Mouse (Mus musculus) c-Kit-negative CD71-positive TER-119-positive erythroid progenitor cells, embryonic 14.5 days (primary cell): Measurements from ENCODE around the gene Tspan15.

ENCODE experiments used
- DNase-seq: peaks from one replicate; pipeline ENCODE4 v3.0.0-alpha.2; 2013; ENCODE audit warnings: low read depth, low spot score

The Tspan15 gene

DNA sequence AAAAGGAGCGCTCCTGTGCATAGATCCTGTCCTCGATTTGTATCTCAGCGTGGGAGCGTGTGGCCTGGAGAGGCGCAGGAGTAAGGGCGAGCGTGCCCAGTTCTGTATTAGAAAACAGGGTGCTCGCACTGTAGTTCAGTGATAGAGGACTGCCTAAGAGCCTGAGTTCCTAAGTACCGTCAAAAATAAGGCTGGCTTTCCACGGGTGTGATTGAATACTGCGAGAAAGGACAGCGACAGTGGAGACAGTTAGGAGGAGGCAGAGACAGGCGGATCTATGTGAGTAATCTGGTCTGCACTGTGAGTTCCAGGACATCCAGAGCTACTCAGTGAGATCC lies 313 bp upstream of the Tspan15 start:
- no peak for DNase-seq

DNA sequence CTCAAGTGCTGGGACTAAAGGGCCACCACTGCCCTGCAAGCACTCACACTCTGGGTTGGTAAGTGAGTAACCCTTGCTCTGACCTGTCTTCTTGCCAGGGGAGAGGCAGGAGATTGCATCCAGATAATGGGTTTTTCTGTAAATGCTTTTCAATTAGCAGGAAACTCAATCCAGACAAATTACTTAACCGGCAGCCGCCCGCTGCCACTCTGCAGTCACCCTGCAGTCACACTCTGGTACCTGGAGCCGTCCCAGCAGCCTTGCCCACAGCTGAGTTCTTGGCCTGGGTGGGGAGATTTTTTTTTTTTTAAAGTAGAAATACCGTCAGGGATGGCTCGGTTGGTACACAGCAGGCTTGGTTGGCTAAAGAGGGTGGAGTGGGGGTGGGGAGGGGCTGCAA lies 2.9 kb downstream of the Tspan15 start:
- DNase-seq = no peak

- no peak for DNase-seq
Measured at GRCm38 (mm10) chr10:62225839-62226238, 5.2 kb downstream of the Tspan15 start.

GRCm38 (mm10) chr10:62224231-62224630 lies 6.8 kb downstream of the Tspan15 start:
- no peak for DNase-seq

DNA sequence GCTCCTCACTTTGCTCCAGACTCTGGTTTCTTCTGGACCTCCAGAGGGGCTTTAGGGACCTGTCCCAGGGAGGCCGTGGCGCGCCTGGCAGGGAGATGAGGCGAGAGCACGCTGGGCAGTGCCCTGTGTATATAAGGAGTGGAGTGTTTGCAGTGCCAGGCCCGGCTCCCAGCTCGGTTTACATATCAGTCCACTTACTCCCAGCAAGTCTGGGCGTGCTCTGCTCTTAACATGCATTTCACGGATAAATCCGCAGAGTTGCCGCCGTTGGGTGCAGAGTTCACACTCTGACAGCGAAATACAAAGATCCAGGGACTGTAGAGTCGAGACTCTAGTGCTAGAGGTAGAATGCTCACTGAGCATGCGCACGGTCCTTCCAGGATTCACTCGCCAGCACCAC lies 8.3 kb downstream of the Tspan15 start:
- no peak for DNase-seq

- no peak for DNase-seq
Measured at GRCm38 (mm10) chr10:62221647-62222046, 9.4 kb downstream of the Tspan15 start.

DNA sequence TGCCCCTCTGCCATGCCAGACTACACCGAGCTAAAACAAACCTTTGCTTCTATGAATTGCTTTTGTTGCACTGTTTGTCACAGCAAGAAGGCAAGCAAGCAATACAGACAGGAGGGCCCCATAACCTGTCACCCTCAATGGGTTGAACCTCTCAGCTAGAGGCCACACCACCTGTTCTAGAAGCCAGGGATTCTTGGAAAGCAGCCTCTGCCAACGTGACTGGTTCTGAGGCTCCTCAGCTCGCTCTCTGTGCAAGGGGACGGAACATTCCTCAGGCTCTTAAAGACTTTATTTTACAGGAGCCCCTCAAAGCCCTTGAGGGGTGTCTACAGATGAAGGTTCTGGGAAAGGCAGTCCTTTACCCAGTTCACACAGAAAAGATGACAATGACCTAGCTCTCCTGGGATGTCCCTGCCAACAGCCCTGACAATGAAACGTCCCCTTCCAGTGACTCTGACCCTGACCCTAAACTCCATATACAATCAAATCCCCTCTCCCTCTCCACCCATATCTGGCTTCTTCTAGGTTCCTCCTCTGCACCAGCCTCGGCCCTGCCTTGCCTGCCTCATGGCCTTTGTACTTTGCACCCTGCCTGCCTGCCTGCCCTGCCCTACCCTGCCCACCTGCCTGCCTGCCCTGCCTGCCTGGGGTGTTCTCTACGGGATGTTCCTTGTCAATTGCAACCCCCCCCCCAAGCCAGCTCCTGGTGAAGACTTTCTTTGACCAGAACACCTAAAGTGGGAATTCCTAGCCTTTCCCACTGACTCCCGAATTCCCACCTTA lies 10.1 kb downstream of the Tspan15 start:
- no peak for DNase-seq

GRCm38 (mm10) chr10:62218789-62219172 lies 12.3 kb downstream of the Tspan15 start:
- DNase-seq = no peak

GRCm38 (mm10) chr10:62218044-62218788 lies 12.8 kb downstream of the Tspan15 start:
- no peak for DNase-seq

DNA sequence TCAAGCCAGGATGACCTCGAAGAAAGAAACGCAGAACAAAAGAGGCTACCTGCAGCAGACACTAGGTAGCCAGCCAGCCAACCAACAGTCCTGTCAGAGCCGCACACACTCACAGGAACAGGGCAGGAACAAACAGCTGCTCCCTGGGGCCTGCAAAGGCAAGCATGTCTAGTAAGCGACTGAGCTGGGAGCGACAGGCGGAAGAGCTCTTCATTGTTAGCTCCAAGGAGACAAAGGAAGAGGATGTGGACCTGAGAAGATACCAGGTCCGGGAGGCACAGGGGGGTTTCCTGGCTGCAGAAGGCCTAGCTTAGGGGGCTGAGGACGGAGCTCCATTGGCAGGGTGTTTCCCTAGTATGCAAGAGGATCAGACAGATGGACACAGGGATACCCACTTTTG lies 13.9 kb downstream of the Tspan15 start:
- DNase-seq = no peak

DNA sequence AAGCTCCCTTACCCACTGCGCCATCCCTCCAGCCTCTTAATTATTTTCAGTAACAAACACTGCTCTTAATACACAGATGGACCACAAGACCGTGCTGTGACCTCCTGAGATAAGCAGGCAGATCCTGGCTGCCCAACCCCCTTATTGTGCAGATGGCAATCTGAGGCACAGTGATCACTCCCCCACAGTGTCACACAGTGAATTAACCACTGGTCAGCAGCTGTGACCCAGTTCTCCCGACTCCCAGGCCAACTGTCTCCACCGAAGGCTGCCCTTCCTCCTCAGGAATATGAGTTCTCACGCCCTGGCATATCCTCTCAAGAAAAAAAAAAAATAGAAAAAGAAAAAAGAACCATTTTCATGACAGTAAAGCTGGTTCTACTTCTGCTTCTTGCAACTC lies 14.5 kb downstream of the Tspan15 start:
- no peak for DNase-seq

- no peak for DNase-seq
Measured at GRCm38 (mm10) chr10:62215633-62216032, 15.4 kb downstream of the Tspan15 start.

GRCm38 (mm10) chr10:62215169-62215616 lies 15.9 kb downstream of the Tspan15 start:
- DNase-seq = no peak

DNA sequence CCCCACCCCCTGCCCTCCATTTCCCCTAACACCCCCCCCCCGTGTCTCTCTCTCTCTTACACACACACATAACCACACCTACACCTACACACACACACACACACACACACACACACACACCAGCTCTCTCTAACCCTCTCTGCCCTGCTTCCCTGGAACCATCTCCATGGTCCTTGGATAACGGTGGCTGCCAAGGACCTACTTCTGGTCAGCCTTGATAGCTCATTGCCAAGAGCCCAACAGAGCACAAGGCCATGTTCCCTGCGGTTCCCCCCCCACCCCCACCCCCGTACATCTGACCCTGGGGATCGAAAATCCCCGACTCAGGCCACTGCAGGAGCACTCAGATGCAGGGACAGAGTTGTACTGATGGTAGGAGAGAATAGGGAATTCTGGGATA lies 19.7 kb downstream of the Tspan15 start:
- DNase-seq = no peak

- no peak for DNase-seq
Measured at GRCm38 (mm10) chr10:62208241-62208896, 22.7 kb downstream of the Tspan15 start.

DNA sequence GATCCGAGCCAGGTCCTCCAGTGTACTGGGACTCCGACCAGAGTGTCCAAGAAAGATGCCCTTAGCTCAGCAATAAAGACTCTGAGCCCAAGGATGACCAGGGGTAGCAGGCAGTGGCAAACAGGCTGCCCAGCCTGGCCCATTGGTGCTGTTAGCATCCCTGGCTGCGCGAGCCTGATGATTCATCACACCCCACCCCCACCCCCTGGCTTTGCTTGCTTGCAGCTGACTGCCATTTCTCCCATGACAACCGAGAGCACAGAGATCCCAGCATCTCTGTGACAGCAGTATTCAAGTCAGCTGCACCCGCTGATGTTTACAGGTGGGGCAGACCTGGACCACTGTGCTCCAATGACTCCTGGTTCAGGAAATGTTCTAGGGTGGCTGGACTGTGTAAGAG lies 28.5 kb downstream of the Tspan15 start:
- DNase-seq = no peak

DNA sequence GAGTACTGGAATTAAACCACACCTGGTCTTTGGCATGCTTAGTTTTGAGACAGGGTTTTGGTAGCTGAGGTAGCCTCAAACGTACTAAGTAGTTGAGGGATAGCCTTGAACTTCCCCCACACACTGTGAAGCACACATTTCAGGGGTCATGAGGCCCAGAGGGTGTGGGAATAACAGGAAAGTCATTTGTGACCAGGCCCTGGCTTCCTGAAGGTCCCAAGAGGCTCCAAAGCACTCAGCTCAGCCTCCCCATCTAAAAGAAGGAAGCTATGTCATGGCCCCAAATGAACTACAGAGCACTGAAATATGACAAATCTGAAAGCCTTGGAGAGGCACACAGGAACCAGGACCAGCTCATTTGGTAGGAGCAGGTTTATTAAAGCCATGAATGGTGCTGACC lies 32.2 kb downstream of the Tspan15 start:
- DNase-seq = no peak

- DNase-seq = no peak
Measured at GRCm38 (mm10) chr10:62197403-62197802, 33.6 kb downstream of the Tspan15 start.

DNA sequence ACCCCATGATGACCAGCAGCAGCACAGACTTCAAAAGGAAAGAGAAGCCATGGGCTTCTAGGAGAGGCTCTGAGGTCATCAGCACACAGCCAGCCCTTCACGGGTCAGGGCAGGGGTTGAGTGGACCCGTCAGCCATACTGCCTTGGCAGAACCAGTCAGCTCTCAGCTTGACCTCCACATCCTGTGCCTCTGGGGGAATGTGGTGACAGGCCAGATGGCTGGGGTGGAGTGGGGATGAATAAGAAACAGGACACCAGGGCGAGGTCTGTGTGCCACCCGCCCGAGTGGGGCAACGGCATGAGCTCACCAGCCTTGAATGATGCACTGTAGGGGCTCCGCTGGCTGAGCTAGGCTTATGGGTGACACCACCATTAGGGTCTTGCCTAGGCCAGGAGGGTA lies 35.7 kb downstream of the Tspan15 start:
- no peak for DNase-seq

DNA sequence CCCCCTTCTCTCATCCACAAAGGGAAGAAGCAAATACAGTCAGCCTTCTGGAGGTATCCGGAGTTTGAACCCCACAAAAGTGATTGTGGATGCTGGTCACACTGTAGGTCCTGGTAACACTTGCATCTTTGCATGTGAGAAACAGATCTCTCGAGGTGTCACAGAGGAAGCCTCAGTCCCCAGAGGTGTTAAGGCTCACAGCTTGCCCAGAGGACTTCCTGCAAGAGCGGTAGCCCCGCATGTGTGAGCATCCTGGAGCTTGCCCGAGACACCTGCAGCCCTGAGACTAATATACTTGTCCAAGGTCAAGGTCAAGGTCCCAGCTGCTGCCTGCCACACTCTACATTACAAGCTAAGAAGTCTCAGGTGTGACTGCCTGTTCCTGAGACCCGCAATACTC lies 36.1 kb downstream of the Tspan15 start:
- no peak for DNase-seq

- no peak for DNase-seq
Measured at GRCm38 (mm10) chr10:62194461-62194860, 36.6 kb downstream of the Tspan15 start.

- DNase-seq = no peak
Measured at GRCm38 (mm10) chr10:62194043-62194442, 37.0 kb downstream of the Tspan15 start.

DNA sequence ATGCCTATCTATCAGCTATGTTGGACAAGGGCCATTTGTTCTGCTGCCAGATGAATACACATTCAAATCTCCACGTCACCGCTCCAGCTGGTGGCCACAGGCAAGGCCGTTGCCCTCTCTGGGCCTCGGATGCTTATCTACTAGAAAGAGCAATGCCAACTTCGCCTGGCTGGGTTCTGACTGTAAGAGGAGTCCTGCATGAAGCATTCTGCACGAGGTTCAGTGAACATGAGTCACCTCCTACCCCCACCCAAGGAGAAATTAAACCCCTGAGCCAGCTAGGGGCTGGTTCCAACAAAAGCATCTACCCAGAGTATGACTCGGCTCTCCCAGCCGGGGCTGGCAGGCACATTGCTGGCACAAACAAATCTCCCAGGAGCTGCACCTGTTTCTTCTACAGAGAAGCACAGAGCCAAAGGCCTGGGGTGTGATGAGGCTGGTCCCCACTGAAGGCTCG lies 38.3 kb downstream of the Tspan15 start:
- DNase-seq = no peak
